Mouse (Mus musculus): ENCODE data around the gene Lcn9. TPM values are rescaled to one million over a fixed set of nuclear protein-coding genes. Genes with fewer than 3 reads are reported as not detected.

The Lcn9 gene
- total and polyA plus RNA-seq, 3 experiments = not detected

DNA sequence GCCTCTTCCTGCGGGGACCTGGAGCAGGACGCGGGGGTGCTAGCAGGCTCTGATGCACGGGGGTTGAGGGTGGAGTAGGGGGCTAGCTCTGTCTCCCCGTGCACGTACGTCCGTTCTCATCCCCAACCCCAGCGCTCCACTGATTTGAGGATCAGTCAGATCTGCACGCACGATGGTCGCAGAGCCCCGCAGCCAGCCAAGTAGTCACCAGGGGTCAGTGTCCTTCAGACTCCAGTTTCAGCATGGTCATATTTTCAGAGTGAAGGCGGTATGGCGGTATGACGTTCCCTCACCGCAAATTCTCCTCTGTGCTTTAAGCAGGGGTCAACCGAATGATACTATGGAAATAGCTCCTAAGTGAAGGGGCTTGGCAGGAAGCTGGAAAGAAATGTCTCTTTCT, 41.3 kb downstream of the Lcn9 start:
- no peak for DNase-seq (ENCODE audit: low spot score)

GRCm38 (mm10) chr2:25865412-25865811, 42.5 kb downstream of the Lcn9 start:
- Histone ChIP-seq H3K9me3 (replicated peaks) (no peaks in the 10 kb centered on the region), H3K4me3 (ENCODE audit: low read depth, low read length) (no peak overlapping the region), H3K36me3 (replicated peaks) (no peaks in the 10 kb centered on the region), H3K27me3 (ENCODE audit: insufficient read depth, low read length) (peaks cover 11% of the 10 kb centered on the region; the same call in 1 of the 2 replicates), H3K4me1 (ENCODE audit: insufficient read depth, low read depth, low read length) (no peaks in the 10 kb centered on the region)
- TF ChIP-seq POLR2AphosphoS5 (IDR thresholded peaks at IDR 0.05; ENCODE audit: insufficient replicate concordance, low read depth, low read length) = no peak
- no peak for TF ChIP-seq GATA1 (IDR thresholded peaks at IDR 0.05; ENCODE audit: borderline replicate concordance, low read length)
- TF ChIP-seq CTCF (IDR thresholded peaks at IDR 0.05; ENCODE audit: low read depth, low read length) = no peak
- no peak for TF ChIP-seq TAL1 (conservative IDR thresholded peaks at IDR 0.05; ENCODE audit: low read depth, low read length)
- TF ChIP-seq GATA2 (IDR thresholded peaks at IDR 0.05; ENCODE audit: borderline replicate concordance, low read depth, low read length) = no peak
- no peak for ATAC-seq (ENCODE audit: extremely low read depth, insufficient number of reproducible peaks, low FRiP score, poor library complexity, severe bottlenecking)
- DNase-seq (ENCODE audit: low spot score) = no peak

More for the DNA sequence above, 41.3 kb downstream of the Lcn9 start:
- Histone ChIP-seq H3K27me3 (ENCODE audit: insufficient read depth, low read length) (peaks cover 11% of the 10 kb centered on the region; the same call in 1 of the 2 replicates), H3K4me3 (ENCODE audit: low read depth, low read length) (no peak overlapping the region), H3K36me3 (replicated peaks) (no peaks in the 10 kb centered on the region), H3K9me3 (replicated peaks) (no peaks in the 10 kb centered on the region), H3K4me1 (ENCODE audit: insufficient read depth, low read depth, low read length) (no peaks in the 10 kb centered on the region)
- ATAC-seq (ENCODE audit: extremely low read depth, insufficient number of reproducible peaks, low FRiP score, poor library complexity, severe bottlenecking) = no peak
- TF ChIP-seq CTCF (IDR thresholded peaks at IDR 0.05; ENCODE audit: low read depth, low read length) = no peak
- TF ChIP-seq TAL1 (conservative IDR thresholded peaks at IDR 0.05; ENCODE audit: low read depth, low read length) = no peak
- no peak for TF ChIP-seq GATA2 (IDR thresholded peaks at IDR 0.05; ENCODE audit: borderline replicate concordance, low read depth, low read length)
- no peak for TF ChIP-seq POLR2AphosphoS5 (IDR thresholded peaks at IDR 0.05; ENCODE audit: insufficient replicate concordance, low read depth, low read length)
- no peak for TF ChIP-seq GATA1 (IDR thresholded peaks at IDR 0.05; ENCODE audit: borderline replicate concordance, low read length)

GRCm38 (mm10) chr2:25866656-25867055, 43.7 kb downstream of the Lcn9 start:
- Histone ChIP-seq H3K9me3 (replicated peaks) (no peaks in the 10 kb centered on the region), H3K27me3 (ENCODE audit: insufficient read depth, low read length) (peaks cover 11% of the 10 kb centered on the region; the same call in 1 of the 2 replicates), H3K4me1 (ENCODE audit: insufficient read depth, low read depth, low read length) (no peaks in the 10 kb centered on the region), H3K36me3 (replicated peaks) (no peaks in the 10 kb centered on the region), H3K4me3 (ENCODE audit: low read depth, low read length) (no peak overlapping the region)
- DNase-seq (ENCODE audit: low spot score) (no peak), ATAC-seq (ENCODE audit: extremely low read depth, insufficient number of reproducible peaks, low FRiP score, poor library complexity, severe bottlenecking) (no peak)
- TF ChIP-seq GATA1 (IDR thresholded peaks at IDR 0.05; ENCODE audit: borderline replicate concordance, low read length) = no peak
- TF ChIP-seq POLR2AphosphoS5 (IDR thresholded peaks at IDR 0.05; ENCODE audit: insufficient replicate concordance, low read depth, low read length) = no peak
- TF ChIP-seq GATA2 (IDR thresholded peaks at IDR 0.05; ENCODE audit: borderline replicate concordance, low read depth, low read length) = no peak
- no peak for TF ChIP-seq CTCF (IDR thresholded peaks at IDR 0.05; ENCODE audit: low read depth, low read length)
- TF ChIP-seq TAL1 (conservative IDR thresholded peaks at IDR 0.05; ENCODE audit: low read depth, low read length) = no peak

Other genes with a start within 250 kb of the Lcn9 start
Only the 20 nearest of the 22 such genes appear.
- 0.63 and 1.1 TPM in 2 replicates for gene Ajm1, start 241.4 kb upstream of the Lcn9 start, total RNA-seq (2014; fragmentation: Nextera tagmentation)
- gene Ajm1, start 241.4 kb upstream of the Lcn9 start, total RNA-seq (2017) = 0.05 TPM in 1 of 2 replicates, not detected in the other
- 0.32 and 0.35 TPM in 2 replicates for gene Ajm1, start 241.4 kb upstream of the Lcn9 start, polyA plus RNA-seq (2012)
- gene Rabl6, start 214.6 kb upstream of the Lcn9 start, total RNA-seq (2014; fragmentation: Nextera tagmentation) = 73.4 and 74.9 TPM in 2 replicates
- gene Rabl6, start 214.6 kb upstream of the Lcn9 start, total RNA-seq (2017) = 41.5 and 43.2 TPM in 2 replicates
- 79.9 and 82.4 TPM in 2 replicates for gene Rabl6, start 214.6 kb upstream of the Lcn9 start, polyA plus RNA-seq (2012)
- not detected in 2 replicates for gene Ccdc183, start 205.5 kb upstream of the Lcn9 start, total RNA-seq (2014; fragmentation: Nextera tagmentation)
- 0.05 TPM in 1 of 2 replicates, not detected in the other for gene Ccdc183, start 205.5 kb upstream of the Lcn9 start, total RNA-seq (2017)
- gene Ccdc183, start 205.5 kb upstream of the Lcn9 start, polyA plus RNA-seq (2012) = not detected in 2 replicates
- not detected in 2 replicates for gene Tmem141, start 201.1 kb upstream of the Lcn9 start, total RNA-seq (2014; fragmentation: Nextera tagmentation)
- gene Tmem141, start 201.1 kb upstream of the Lcn9 start, total RNA-seq (2017) = not detected in 2 replicates
- not detected in 2 replicates for gene Tmem141, start 201.1 kb upstream of the Lcn9 start, polyA plus RNA-seq (2012)
- not detected in 2 replicates for gene Fcna, start 195.1 kb upstream of the Lcn9 start, total RNA-seq (2014; fragmentation: Nextera tagmentation)
- gene Fcna, start 195.1 kb upstream of the Lcn9 start, total RNA-seq (2017) = not detected in 2 replicates
- not detected in 2 replicates for gene Fcna, start 195.1 kb upstream of the Lcn9 start, polyA plus RNA-seq (2012)
- gene Lcn8, start 170.0 kb upstream of the Lcn9 start, total RNA-seq (2014; fragmentation: Nextera tagmentation) = not detected in 2 replicates
- gene Lcn8, start 170.0 kb upstream of the Lcn9 start, total RNA-seq (2017) = not detected in 2 replicates
- gene Lcn8, start 170.0 kb upstream of the Lcn9 start, polyA plus RNA-seq (2012) = not detected in 2 replicates
- gene Lcn5, start 165.2 kb upstream of the Lcn9 start, total RNA-seq (2014; fragmentation: Nextera tagmentation) = not detected in 2 replicates
- not detected in 2 replicates for gene Lcn5, start 165.2 kb upstream of the Lcn9 start, total RNA-seq (2017)
- gene Lcn5, start 165.2 kb upstream of the Lcn9 start, polyA plus RNA-seq (2012) = not detected in 2 replicates
- gene Lcn6, start 146.4 kb upstream of the Lcn9 start, total RNA-seq (2014; fragmentation: Nextera tagmentation) = not detected in 2 replicates
- not detected in 2 replicates for gene Lcn6, start 146.4 kb upstream of the Lcn9 start, total RNA-seq (2017)
- gene Lcn6, start 146.4 kb upstream of the Lcn9 start, polyA plus RNA-seq (2012) = not detected in 2 replicates
- not detected in 2 replicates for gene Lcn10, start 140.4 kb upstream of the Lcn9 start, total RNA-seq (2014; fragmentation: Nextera tagmentation)
- gene Lcn10, start 140.4 kb upstream of the Lcn9 start, total RNA-seq (2017) = 0.17 TPM in 1 of 2 replicates, not detected in the other
- gene Lcn10, start 140.4 kb upstream of the Lcn9 start, polyA plus RNA-seq (2012) = not detected in 2 replicates
- not detected in 2 replicates for gene Obp2a, start 123.1 kb upstream of the Lcn9 start, total RNA-seq (2014; fragmentation: Nextera tagmentation)
- not detected in 2 replicates for gene Obp2a, start 123.1 kb upstream of the Lcn9 start, total RNA-seq (2017)
- gene Obp2a, start 123.1 kb upstream of the Lcn9 start, polyA plus RNA-seq (2012) = not detected in 2 replicates
- gene Bmyc, start 116.4 kb upstream of the Lcn9 start, total RNA-seq (2014; fragmentation: Nextera tagmentation) = not detected in 2 replicates
- gene Bmyc, start 116.4 kb upstream of the Lcn9 start, total RNA-seq (2017) = not detected in 2 replicates
- not detected in 2 replicates for gene Bmyc, start 116.4 kb upstream of the Lcn9 start, polyA plus RNA-seq (2012)
- not detected in 2 replicates for gene Obp2b, start 86.1 kb upstream of the Lcn9 start, total RNA-seq (2014; fragmentation: Nextera tagmentation)
- gene Obp2b, start 86.1 kb upstream of the Lcn9 start, total RNA-seq (2017) = not detected in 2 replicates
- gene Obp2b, start 86.1 kb upstream of the Lcn9 start, polyA plus RNA-seq (2012) = not detected in 2 replicates
- gene Lcn3, start 57.6 kb upstream of the Lcn9 start, total RNA-seq (2014; fragmentation: Nextera tagmentation) = not detected in 2 replicates
- not detected in 2 replicates for gene Lcn3, start 57.6 kb upstream of the Lcn9 start, total RNA-seq (2017)
- gene Lcn3, start 57.6 kb upstream of the Lcn9 start, polyA plus RNA-seq (2012) = not detected in 2 replicates
- gene Lcn11, start 46.1 kb upstream of the Lcn9 start, total RNA-seq (2014; fragmentation: Nextera tagmentation) = not detected in 2 replicates
- gene Lcn11, start 46.1 kb upstream of the Lcn9 start, total RNA-seq (2017) = not detected in 2 replicates
- not detected in 2 replicates for gene Lcn11, start 46.1 kb upstream of the Lcn9 start, polyA plus RNA-seq (2012)
- not detected in 2 replicates for gene Gm13539, start 40.9 kb upstream of the Lcn9 start, total RNA-seq (2014; fragmentation: Nextera tagmentation)
- not detected in 2 replicates for gene Gm13539, start 40.9 kb upstream of the Lcn9 start, total RNA-seq (2017)
- not detected in 2 replicates for gene Gm13539, start 40.9 kb upstream of the Lcn9 start, polyA plus RNA-seq (2012)
- not detected in 2 replicates for gene Glt6d1, start 7.3 kb upstream of the Lcn9 start, total RNA-seq (2014; fragmentation: Nextera tagmentation)
- gene Glt6d1, start 7.3 kb upstream of the Lcn9 start, total RNA-seq (2017) = not detected in 2 replicates
- gene Glt6d1, start 7.3 kb upstream of the Lcn9 start, polyA plus RNA-seq (2012) = not detected in 2 replicates
- not detected in 2 replicates for gene Sohlh1, start 24.1 kb downstream of the Lcn9 start, total RNA-seq (2014; fragmentation: Nextera tagmentation)
- gene Sohlh1, start 24.1 kb downstream of the Lcn9 start, total RNA-seq (2017) = not detected in 2 replicates
- not detected in 2 replicates for gene Sohlh1, start 24.1 kb downstream of the Lcn9 start, polyA plus RNA-seq (2012)
- gene Kcnt1, start 40.6 kb downstream of the Lcn9 start, total RNA-seq (2014; fragmentation: Nextera tagmentation) = not detected in 2 replicates
- under 0.01 and 0.22 TPM in 2 replicates for gene Kcnt1, start 40.6 kb downstream of the Lcn9 start, total RNA-seq (2017)
- not detected in 2 replicates for gene Kcnt1, start 40.6 kb downstream of the Lcn9 start, polyA plus RNA-seq (2012)
- gene Camsap1, start 160.1 kb downstream of the Lcn9 start, total RNA-seq (2014; fragmentation: Nextera tagmentation) = 21.6 and 28.9 TPM in 2 replicates
- 12.9 and 18.2 TPM in 2 replicates for gene Camsap1, start 160.1 kb downstream of the Lcn9 start, total RNA-seq (2017)
- gene Camsap1, start 160.1 kb downstream of the Lcn9 start, polyA plus RNA-seq (2012) = 4.8 and 5.1 TPM in 2 replicates
- gene Ubac1, start 198.6 kb downstream of the Lcn9 start, total RNA-seq (2014; fragmentation: Nextera tagmentation) = 36.4 and 110 TPM in 2 replicates
- gene Ubac1, start 198.6 kb downstream of the Lcn9 start, total RNA-seq (2017) = 41.3 and 42.2 TPM in 2 replicates
- 99.1 and 128 TPM in 2 replicates for gene Ubac1, start 198.6 kb downstream of the Lcn9 start, polyA plus RNA-seq (2012)